Mouse (Mus musculus) cerebellum, adult 2 months (tissue): ENCODE measurements at regions not wholly inside any gene's neighbourhood (a gene's known extent, or its start where the extent isn't known, plus 50 kb on each side); places are given as distances from the start of the nearest gene placed in this dataset.

Experiments used
- CTCF ChIP-seq: fragments of 200-500 bp; IDR thresholded peaks from 2 replicates; pipeline ENCODE4 v1.5.1; 2011; ENCODE audit warnings: low read depth, mild to moderate bottlenecking, control low read depth, low read length, moderate library complexity, borderline replicate concordance; ENCODE audit not compliant: insufficient read depth
- POLR2A ChIP-seq: fragments of 200-500 bp; IDR thresholded peaks from 2 replicates; pipeline ENCODE4 v1.6.1; 2011; ENCODE audit warnings: low read length, control low read depth, borderline replicate concordance; ENCODE audit not compliant: insufficient read depth

DNA sequence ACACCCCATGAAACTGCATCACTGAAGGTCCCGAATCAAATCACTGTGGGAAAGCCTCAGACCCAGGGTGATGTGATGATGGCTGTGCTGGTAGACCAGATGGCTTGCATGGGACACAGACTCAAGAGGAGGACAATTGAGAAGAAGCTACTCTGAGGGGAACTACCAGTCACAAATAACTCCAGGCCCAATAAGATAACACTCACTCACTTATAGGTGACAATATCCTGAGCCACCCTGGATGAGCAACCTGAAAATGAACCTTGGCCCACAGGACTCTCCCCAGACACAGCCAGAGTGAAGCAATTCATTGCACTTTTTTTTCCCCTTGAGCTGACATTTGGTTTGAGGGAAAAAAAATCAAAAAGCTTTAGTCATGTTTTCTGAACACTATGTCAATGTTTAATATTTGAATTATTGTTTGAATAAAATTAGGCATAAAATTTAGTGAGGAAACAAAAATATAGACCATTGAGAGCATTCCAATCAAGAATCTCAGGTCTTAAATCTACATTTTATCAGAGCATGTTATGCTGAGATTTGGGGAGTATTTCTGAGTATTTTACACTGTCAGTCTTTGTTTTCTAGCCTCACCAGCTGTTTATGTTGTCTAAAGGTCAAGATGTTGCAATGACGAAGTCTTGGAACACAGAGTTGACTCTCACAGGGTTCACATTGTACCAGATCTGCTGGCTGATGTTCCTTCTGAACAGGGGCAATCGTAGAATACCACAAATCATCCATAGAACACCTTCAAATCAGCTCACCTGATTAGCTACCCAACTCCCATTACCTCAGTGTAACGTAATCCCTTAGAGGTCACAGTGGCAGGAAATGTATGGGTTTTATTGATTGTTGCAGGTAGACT, 67.9 kb upstream of the Gm6993 start:
- TF ChIP-seq POLR2A (no peak), CTCF (no peak)
